Mouse (Mus musculus) liver, postnatal 0 days (tissue): ENCODE data around the gene Olfr1289. TPM values are rescaled to one million over a fixed set of nuclear protein-coding genes. Genes with fewer than 3 reads are reported as not detected.

Experiments used
- ATAC-seq: fragments of 200-750 bp; cut with Nextera tagmentation; 2 replicates; pipeline ENCODE4 v1.8.0; 2017; ENCODE audit warnings: mild to moderate bottlenecking, moderate library complexity
- DNase-seq: peaks from one replicate; pipeline ENCODE4 v3.0.0-alpha.2; 2016
- H3K27ac ChIP-seq: fragments of 300-500 bp; sonication (generic); 2 replicates; pipeline ENCODE4 v1.5.1; 2014; ENCODE audit warnings: antibody characterized with exemption, moderate library complexity, mild to moderate bottlenecking, low read depth
- H3K27me3 ChIP-seq: fragments of 300-500 bp; sonication (generic); 2 replicates; pipeline ENCODE4 v1.6.1; 2014; ENCODE audit warnings: low read length, control low read depth, mixed read lengths; ENCODE audit not compliant: insufficient read depth
- H3K36me3 ChIP-seq: fragments of 300-500 bp; sonication (generic); replicated peaks from 2 replicates; pipeline ENCODE4 v1.6.1; 2014; ENCODE audit warnings: mild to moderate bottlenecking, control low read depth, low read length, moderate library complexity, mixed read lengths; ENCODE audit not compliant: insufficient read depth
- H3K4me1 ChIP-seq: fragments of 300-500 bp; sonication (generic); 2 replicates; pipeline ENCODE4 v1.6.1; 2014; ENCODE audit warnings: antibody characterized with exemption, mild to moderate bottlenecking, control low read depth; ENCODE audit not compliant: insufficient read depth
- H3K4me2 ChIP-seq: fragments of 300-500 bp; sonication (generic); 2 replicates; pipeline ENCODE4 v1.6.1; 2014; ENCODE audit warnings: low read depth, mild to moderate bottlenecking, low read length, moderate library complexity, mixed read lengths
- H3K4me3 ChIP-seq: fragments of 300-500 bp; sonication (generic); 2 replicates; pipeline ENCODE4 v1.5.1; 2014; ENCODE audit warnings: low read depth, low read length
- H3K9ac ChIP-seq: fragments of 300-500 bp; sonication (generic); replicated peaks from 2 replicates; pipeline ENCODE4 v1.6.1; 2014; ENCODE audit warnings: mild to moderate bottlenecking, moderate library complexity
- H3K9me3 ChIP-seq: fragments of 300-500 bp; sonication (generic); 2 replicates; pipeline ENCODE4 v1.6.1; 2016; ENCODE audit warnings: mild to moderate bottlenecking, control low read depth, low read length, mixed read lengths
- CTCF ChIP-seq: sonication (generic); IDR thresholded peaks from 2 replicates; pipeline ENCODE4 v1.5.1; 2016; ENCODE audit warnings: antibody characterized with exemption, low read depth
- EP300 ChIP-seq: IDR thresholded peaks from 2 replicates; pipeline ENCODE4 v1.6.1; 2016; ENCODE audit warnings: antibody characterized with exemption, low read depth, mild to moderate bottlenecking
- WGBS: fragments of 180-500 bp; shearing (Covaris S2); extraction: QIAGEN DNeasy Blood & Tissue Kit; methylation state at CpG from one replicate; pipeline ENCODE4 v1.1.7; 2014; ENCODE audit not compliant: insufficient replicate concordance; 5-methylcytosine and 5-hydroxymethylcytosine counted together
- polyA plus RNA-seq: library from polyadenylated mRNA; unstranded; fragments of >200 nt; fragmentation: Nextera tagmentation; extraction: Ambion mirVana; gene quantifications from 2 replicates; pipeline ENCODE4 v1.2.1, GENCODE M21; 2015

Olfr1289 gene
- polyA plus RNA-seq, result not detected in 2 replicates

DNA sequence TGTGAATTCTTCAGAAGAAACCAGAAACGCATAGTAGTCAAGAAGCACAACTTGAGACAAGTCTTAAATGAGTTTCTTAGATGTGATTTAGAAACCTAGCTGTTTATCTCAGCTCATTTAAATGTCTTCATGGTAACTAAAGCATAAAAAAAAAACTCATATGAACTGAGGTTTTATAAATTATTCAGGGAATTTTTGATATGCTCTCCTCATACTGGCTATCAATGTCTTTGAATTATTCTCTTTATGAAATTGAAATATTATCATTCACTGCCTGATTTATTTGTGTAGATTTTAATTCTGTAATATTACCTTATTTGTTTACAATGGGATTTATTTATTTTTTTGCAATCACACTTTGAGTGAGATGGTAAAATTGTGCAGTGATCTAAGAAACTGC lies at the start of gene Olfr1289:
TSS of gene Olfr1289 (plus strand) at position 301 of the 400 bp plus-strand sequence.
- Histone ChIP-seq H3K27ac (no peak within 1 kb of the TSS), H3K36me3 (no peaks in the 10 kb centered on the region), H3K9me3 (no peaks in the 10 kb centered on the region), H3K9ac (no peak within 1 kb of the TSS), H3K4me2 (no peak within 1 kb of the TSS), H3K4me3 (no peak within 1 kb of the TSS), H3K27me3 (no peaks in the 10 kb centered on the region), H3K4me1 (no peaks in the 10 kb centered on the region)
- TF ChIP-seq CTCF, result no peak
- 55% methylated on average over 1 of the region's 1 CpGs for WGBS
- ATAC-seq, result no peak
- DNase-seq, result no peak

- H3K4me1 ChIP-seq, result no peaks in the 10 kb centered on the region
- H3K4me2 ChIP-seq, result no peak within 1 kb of the TSS
- no peak for DNase-seq
- no peak for TF ChIP-seq CTCF
- no peak for TF ChIP-seq EP300
- no peaks in the 10 kb centered on the region for H3K9me3 ChIP-seq
- WGBS, result 44% methylated on average over 1 of the region's 1 CpGs
- no peak within 1 kb of the TSS for H3K9ac ChIP-seq
- H3K27ac ChIP-seq, result no peak within 1 kb of the TSS
- H3K4me3 ChIP-seq, result no peak within 1 kb of the TSS
- ATAC-seq, result no peak
- H3K27me3 ChIP-seq, result no peaks in the 10 kb centered on the region
- H3K36me3 ChIP-seq, result no peaks in the 10 kb centered on the region
These were observed 31.8 kb upstream of the Olfr1289 start, which contains the start of gene Olfr1287 for GRCm38 (mm10) chr2:111448842-111449241. TSS of gene Olfr1287 (plus strand) at chr2:111449142.

- TF ChIP-seq EP300 (no peak), CTCF (no peak)
- Histone ChIP-seq H3K4me1 (no peaks in the 10 kb centered on the region), H3K4me3 (no peak within 1 kb of the TSS), H3K9ac (no peak within 1 kb of the TSS), H3K27ac (no peak within 1 kb of the TSS), H3K36me3 (no peaks in the 10 kb centered on the region), H3K4me2 (no peak within 1 kb of the TSS), H3K27me3 (no peaks in the 10 kb centered on the region), H3K9me3 (no peaks in the 10 kb centered on the region)
- ATAC-seq (no peak), DNase-seq (no peak)
- WGBS, result 78% methylated on average over 1 of the region's 1 CpGs
These were observed 6.8 kb upstream of the Olfr1289 start, which contains the start of gene Olfr1288 for GRCm38 (mm10) chr2:111473801-111474200. TSS of gene Olfr1288 (plus strand) at chr2:111474101.

DNA sequence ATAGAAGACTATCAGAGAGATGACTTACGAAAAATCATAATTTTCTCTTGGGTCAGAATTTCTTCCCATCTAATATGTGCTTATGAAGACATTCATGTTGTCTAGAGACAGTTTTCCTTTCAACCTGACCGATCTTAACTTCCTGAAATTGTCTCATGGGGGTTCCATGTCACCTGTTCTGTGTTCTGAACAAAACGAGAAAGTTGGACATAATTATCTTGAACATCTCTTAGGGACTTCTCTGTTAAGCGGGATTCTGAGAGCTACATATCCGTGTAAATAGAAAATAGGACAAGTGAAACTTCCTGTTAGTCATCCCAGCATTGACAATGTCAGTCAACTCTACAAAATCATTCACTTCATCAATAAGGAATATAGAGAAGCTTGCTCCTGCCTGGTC lies 13.1 kb downstream of the Olfr1289 start, which contains the start of gene Olfr1290:
TSS of gene Olfr1290 (minus strand) at position 101 of the 400 bp plus-strand sequence.
- no peaks in the 10 kb centered on the region for H3K9me3 ChIP-seq
- H3K4me2 ChIP-seq, result no peak within 1 kb of the TSS
- 61% methylated on average over 5 of the region's 5 CpGs for WGBS
- H3K9ac ChIP-seq, result no peak within 1 kb of the TSS
- no peaks in the 10 kb centered on the region for H3K27me3 ChIP-seq
- no peaks in the 10 kb centered on the region for H3K4me1 ChIP-seq
- no peak within 1 kb of the TSS for H3K4me3 ChIP-seq
- H3K27ac ChIP-seq, result no peak within 1 kb of the TSS
- ATAC-seq (no peak), DNase-seq (no peak)
- no peaks in the 10 kb centered on the region for H3K36me3 ChIP-seq
- TF ChIP-seq EP300, result no peak
- TF ChIP-seq CTCF, result no peak

DNA sequence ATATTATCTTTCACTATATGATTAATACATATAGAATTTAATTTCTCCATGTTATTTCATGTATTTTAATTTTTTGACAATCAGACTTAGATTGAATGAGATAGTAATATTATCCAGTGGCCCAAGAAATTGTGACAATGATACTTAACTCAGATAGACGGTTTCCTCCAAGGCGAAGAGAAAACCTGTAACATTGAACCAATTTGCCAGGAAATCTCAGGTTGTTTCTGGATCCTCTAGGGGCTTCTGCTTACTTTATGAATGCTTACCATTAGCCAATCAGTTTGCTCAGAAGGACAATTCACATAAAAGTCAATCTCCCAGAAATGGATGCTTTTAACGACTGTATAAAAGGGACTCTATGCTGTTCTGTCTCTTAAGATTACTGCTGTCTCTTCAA lies 16.3 kb downstream of the Olfr1289 start, which contains the start of gene Olfr1291-ps1:
TSS of gene Olfr1291-ps1 (plus strand) at position 301 of the 400 bp plus-strand sequence.
- no peak within 1 kb of the TSS for H3K27ac ChIP-seq
- H3K4me3 ChIP-seq, result no peak within 1 kb of the TSS
- ATAC-seq (no peak), DNase-seq (no peak)
- no peaks in the 10 kb centered on the region for H3K9me3 ChIP-seq
- H3K4me2 ChIP-seq, result no peak within 1 kb of the TSS
- H3K4me1 ChIP-seq, result no peaks in the 10 kb centered on the region
- no peak for TF ChIP-seq EP300
- TF ChIP-seq CTCF, result no peak
- 84% methylated on average over 3 of the region's 3 CpGs for WGBS
- no peaks in the 10 kb centered on the region for H3K36me3 ChIP-seq
- no peaks in the 10 kb centered on the region for H3K27me3 ChIP-seq
- H3K9ac ChIP-seq, result no peak within 1 kb of the TSS

GRCm38 (mm10) chr2:111517451-111517850 lies 36.8 kb downstream of the Olfr1289 start:
- WGBS, result 78% methylated on average over 10 of the region's 10 CpGs
- H3K4me1 ChIP-seq, result no peaks in the 10 kb centered on the region

More at GRCm38 (mm10) chr2:111517451-111517850, 36.8 kb downstream of the Olfr1289 start:
- DNase-seq (no peak), ATAC-seq (no peak)
- no peaks in the 10 kb centered on the region for H3K36me3 ChIP-seq
- H3K27me3 ChIP-seq, result no peaks in the 10 kb centered on the region
- TF ChIP-seq CTCF, result no peak
- TF ChIP-seq EP300, result no peak
- H3K9ac ChIP-seq, result no peak overlapping the region
- H3K27ac ChIP-seq, result no peak overlapping the region
- no peak overlapping the region for H3K4me3 ChIP-seq
- H3K4me2 ChIP-seq, result no peak overlapping the region
- no peaks in the 10 kb centered on the region for H3K9me3 ChIP-seq
